Mouse (Mus musculus) midbrain, embryonic 13.5 days (tissue): ENCODE results near the gene Cd19. TPM values are rescaled to one million over a fixed set of nuclear protein-coding genes. Genes with fewer than 3 reads are reported as not detected.

ENCODE experiments used
- ATAC-seq: fragments of 200-750 bp; cut with Nextera tagmentation; 2 replicates; pipeline ENCODE4 v1.8.0; 2017; ENCODE audit warnings: mild to moderate bottlenecking, moderate TSS enrichment, moderate library complexity
- H3K27ac ChIP-seq: fragments of 300-500 bp; sonication (generic); 2 replicates; pipeline ENCODE4 v1.5.1; 2015; ENCODE audit warnings: inconsistent platforms, mild to moderate bottlenecking, moderate library complexity
- H3K27me3 ChIP-seq: fragments of 300-500 bp; sonication (generic); 2 replicates; pipeline ENCODE4 v1.6.1; 2015; ENCODE audit warnings: mild to moderate bottlenecking, inconsistent platforms
- H3K36me3 ChIP-seq: fragments of 300-500 bp; sonication (generic); 2 replicates; pipeline ENCODE4 v1.6.1; 2015; ENCODE audit warnings: mild to moderate bottlenecking, inconsistent platforms
- H3K4me1 ChIP-seq: fragments of 300-500 bp; sonication (generic); replicated peaks from 2 replicates; pipeline ENCODE4 v1.6.1; 2015; ENCODE audit warnings: inconsistent platforms
- H3K4me2 ChIP-seq: fragments of 300-500 bp; sonication (generic); replicated peaks from 2 replicates; pipeline ENCODE4 v1.6.1; 2015; ENCODE audit warnings: moderate library complexity, mild to moderate bottlenecking, inconsistent platforms
- H3K4me3 ChIP-seq: fragments of 300-500 bp; sonication (generic); replicated peaks from 2 replicates; pipeline ENCODE4 v1.5.1; 2015; ENCODE audit warnings: mild to moderate bottlenecking, inconsistent platforms
- H3K9ac ChIP-seq: fragments of 300-500 bp; sonication (generic); replicated peaks from 2 replicates; pipeline ENCODE4 v1.6.1; 2015; ENCODE audit warnings: mild to moderate bottlenecking, inconsistent platforms
- H3K9me3 ChIP-seq: fragments of 300-500 bp; sonication (generic); 2 replicates; pipeline ENCODE4 v1.6.1; 2016; ENCODE audit warnings: mild to moderate bottlenecking, inconsistent platforms
- WGBS: fragments of 180-500 bp; shearing (Covaris S2); methylation state at CpG from one replicate; pipeline ENCODE4 v1.1.7; 2015; 5-methylcytosine and 5-hydroxymethylcytosine counted together
- polyA plus RNA-seq: library from polyadenylated mRNA; unstranded; fragments of >200 nt; fragmentation: Nextera tagmentation; extraction: Ambion mirVana; gene quantifications from 2 replicates; pipeline ENCODE4 v1.2.1, GENCODE M21; 2015

Cd19 gene
- polyA plus RNA-seq, 1 experiment from 2014 or later: not detected

GRCm38 (mm10) chr7:126429503-126429898, 14.8 kb upstream of the Cd19 start:
- Histone ChIP-seq H3K4me3 (peak overlapping the region; percentile 58), H3K9ac (peak overlapping the region; percentile 81), H3K27ac (no peak overlapping the region; the same call in 1 of the 2 replicates), H3K36me3 (peaks cover 9% of the 10 kb centered on the region), H3K4me1 (peaks cover 22% of the 10 kb centered on the region), H3K27me3 (no peaks in the 10 kb centered on the region), H3K9me3 (no peaks in the 10 kb centered on the region), H3K4me2 (peak overlapping the region; percentile 64)
- ATAC-seq: no peak; the same call in 1 of the 2 replicates
- 24% methylated on average over 15 of the region's 15 CpGs for WGBS

- Histone ChIP-seq H3K27ac (peak within 1 kb of the TSS; percentile 86), H3K9ac (peak within 1 kb of the TSS; percentile 81), H3K4me1 (peaks cover 22% of the 10 kb centered on the region), H3K27me3 (no peaks in the 10 kb centered on the region), H3K4me2 (peak within 1 kb of the TSS; percentile 64), H3K9me3 (no peaks in the 10 kb centered on the region), H3K36me3 (peaks cover 4% of the 10 kb centered on the region), H3K4me3 (peak within 1 kb of the TSS; percentile 58)
- under 1% methylated on average over 81 of the region's 82 CpGs for WGBS
- ATAC-seq: peak; percentile 94
These were observed 14.2 kb upstream of the Cd19 start, which contains the start of gene Rabep2 for GRCm38 (mm10) chr7:126428631-126429502. Gene Rabep2 (plus strand): TSS chr7:126428759.

- no peaks in the 10 kb centered on the region for H3K27me3 ChIP-seq
- peak overlapping the region; percentile 86 for H3K27ac ChIP-seq
- WGBS: 20% methylated on average over 4 of the region's 4 CpGs
- peaks cover 22% of the 10 kb centered on the region for H3K4me1 ChIP-seq
- no peaks in the 10 kb centered on the region for H3K9me3 ChIP-seq
- H3K9ac ChIP-seq: peak overlapping the region; percentile 81
- H3K36me3 ChIP-seq: peaks cover 2% of the 10 kb centered on the region
- H3K4me2 ChIP-seq: peak overlapping the region; percentile 64
- H3K4me3 ChIP-seq: peak overlapping the region; percentile 58
- ATAC-seq: peak; percentile 1; the same call in 1 of the 2 replicates
These were observed 13.5 kb upstream of the Cd19 start for GRCm38 (mm10) chr7:126428154-126428553.

- no peak overlapping the region for H3K27ac ChIP-seq
- H3K9me3 ChIP-seq: no peaks in the 10 kb centered on the region
- H3K4me2 ChIP-seq: peak overlapping the region; percentile 64
- no peak overlapping the region for H3K9ac ChIP-seq
- WGBS: 64% methylated on average over 12 of the region's 13 CpGs
- ATAC-seq: no peak
- H3K36me3 ChIP-seq: no peaks in the 10 kb centered on the region
- peaks cover 22% of the 10 kb centered on the region for H3K4me1 ChIP-seq
- H3K4me3 ChIP-seq: no peak overlapping the region
- no peaks in the 10 kb centered on the region for H3K27me3 ChIP-seq
These were observed 12.7 kb upstream of the Cd19 start for GRCm38 (mm10) chr7:126427323-126427860.

GRCm38 (mm10) chr7:126424161-126424560, 9.5 kb upstream of the Cd19 start:
- Histone ChIP-seq H3K36me3 (no peaks in the 10 kb centered on the region), H3K9me3 (no peaks in the 10 kb centered on the region), H3K27me3 (no peaks in the 10 kb centered on the region), H3K9ac (no peak overlapping the region), H3K4me3 (no peak overlapping the region), H3K4me1 (peaks cover 13% of the 10 kb centered on the region), H3K27ac (no peak overlapping the region), H3K4me2 (no peak overlapping the region)
- ATAC-seq: no peak
- WGBS: 88% methylated on average over 6 of the region's 6 CpGs

- H3K9me3 ChIP-seq: no peaks in the 10 kb centered on the region
- H3K9ac ChIP-seq: no peak overlapping the region
- H3K27me3 ChIP-seq: no peaks in the 10 kb centered on the region
- no peaks in the 10 kb centered on the region for H3K4me1 ChIP-seq
- no peaks in the 10 kb centered on the region for H3K36me3 ChIP-seq
- H3K4me3 ChIP-seq: no peak overlapping the region
- ATAC-seq: no peak
- WGBS: 84% methylated on average over 5 of the region's 5 CpGs
- no peak overlapping the region for H3K4me2 ChIP-seq
- H3K27ac ChIP-seq: no peak overlapping the region
These were observed 7.1 kb upstream of the Cd19 start for GRCm38 (mm10) chr7:126421756-126422155.

- ATAC-seq: no peak
- Histone ChIP-seq H3K36me3 (no peaks in the 10 kb centered on the region), H3K4me3 (no peak overlapping the region), H3K27ac (no peak overlapping the region), H3K9ac (no peak overlapping the region), H3K27me3 (no peaks in the 10 kb centered on the region), H3K4me2 (no peak overlapping the region), H3K9me3 (no peaks in the 10 kb centered on the region), H3K4me1 (no peaks in the 10 kb centered on the region; the same call in 1 of the 2 replicates)
- WGBS: 63% methylated on average over 3 of the region's 3 CpGs
These were observed 3.8 kb upstream of the Cd19 start for GRCm38 (mm10) chr7:126418496-126418895.

- no peak overlapping the region for H3K9ac ChIP-seq
- H3K36me3 ChIP-seq: no peaks in the 10 kb centered on the region
- no peak overlapping the region for H3K27ac ChIP-seq
- no peak overlapping the region for H3K4me2 ChIP-seq
- no peaks in the 10 kb centered on the region for H3K27me3 ChIP-seq
- no peak overlapping the region for H3K4me3 ChIP-seq
- no peak for ATAC-seq
- no peaks in the 10 kb centered on the region; the same call in 1 of the 2 replicates for H3K4me1 ChIP-seq
- 70% methylated on average over 4 of the region's 4 CpGs for WGBS
- H3K9me3 ChIP-seq: no peaks in the 10 kb centered on the region
These were observed 2.9 kb upstream of the Cd19 start for GRCm38 (mm10) chr7:126417606-126418005.

GRCm38 (mm10) chr7:126417045-126417444, 2.4 kb upstream of the Cd19 start:
- no peak overlapping the region for H3K4me2 ChIP-seq
- H3K9me3 ChIP-seq: no peaks in the 10 kb centered on the region
- no peaks in the 10 kb centered on the region; the same call in 1 of the 2 replicates for H3K4me1 ChIP-seq
- no peak overlapping the region for H3K9ac ChIP-seq
- 6% methylated on average over 8 of the region's 8 CpGs for WGBS
- no peaks in the 10 kb centered on the region for H3K36me3 ChIP-seq
- H3K27me3 ChIP-seq: no peaks in the 10 kb centered on the region
- no peak overlapping the region for H3K27ac ChIP-seq
- no peak overlapping the region for H3K4me3 ChIP-seq
- ATAC-seq: no peak

GRCm38 (mm10) chr7:126416615-126417014, 1.9 kb upstream of the Cd19 start:
- H3K4me1 ChIP-seq: no peaks in the 10 kb centered on the region; the same call in 1 of the 2 replicates
- H3K9me3 ChIP-seq: no peaks in the 10 kb centered on the region
- H3K36me3 ChIP-seq: no peaks in the 10 kb centered on the region
- H3K4me2 ChIP-seq: no peak overlapping the region
- H3K27ac ChIP-seq: no peak overlapping the region
- H3K4me3 ChIP-seq: no peak overlapping the region
- 44% methylated on average over 2 of the region's 2 CpGs for WGBS
- no peak overlapping the region for H3K9ac ChIP-seq
- no peaks in the 10 kb centered on the region for H3K27me3 ChIP-seq
- no peak for ATAC-seq

GRCm38 (mm10) chr7:126411061-126411460, 3.6 kb downstream of the Cd19 start:
- H3K4me2 ChIP-seq: no peak overlapping the region
- H3K9me3 ChIP-seq: no peaks in the 10 kb centered on the region
- H3K27ac ChIP-seq: no peak overlapping the region
- H3K36me3 ChIP-seq: no peaks in the 10 kb centered on the region
- WGBS: 87% methylated on average over 4 of the region's 4 CpGs
- ATAC-seq: no peak
- no peak overlapping the region for H3K9ac ChIP-seq
- H3K4me1 ChIP-seq: no peaks in the 10 kb centered on the region
- H3K27me3 ChIP-seq: no peaks in the 10 kb centered on the region
- H3K4me3 ChIP-seq: no peak overlapping the region

- Histone ChIP-seq H3K4me1 (no peaks in the 10 kb centered on the region), H3K9me3 (no peaks in the 10 kb centered on the region), H3K4me3 (no peak overlapping the region), H3K36me3 (no peaks in the 10 kb centered on the region), H3K27me3 (no peaks in the 10 kb centered on the region), H3K27ac (no peak overlapping the region), H3K9ac (no peak overlapping the region), H3K4me2 (no peak overlapping the region)
- ATAC-seq: no peak
- WGBS: 89% methylated on average over 2 of the region's 2 CpGs
These were observed 6.0 kb downstream of the Cd19 start for GRCm38 (mm10) chr7:126408686-126409085.
